Mouse (Mus musculus): ENCODE measurements around the gene Susd6.

The Susd6 gene

DNA sequence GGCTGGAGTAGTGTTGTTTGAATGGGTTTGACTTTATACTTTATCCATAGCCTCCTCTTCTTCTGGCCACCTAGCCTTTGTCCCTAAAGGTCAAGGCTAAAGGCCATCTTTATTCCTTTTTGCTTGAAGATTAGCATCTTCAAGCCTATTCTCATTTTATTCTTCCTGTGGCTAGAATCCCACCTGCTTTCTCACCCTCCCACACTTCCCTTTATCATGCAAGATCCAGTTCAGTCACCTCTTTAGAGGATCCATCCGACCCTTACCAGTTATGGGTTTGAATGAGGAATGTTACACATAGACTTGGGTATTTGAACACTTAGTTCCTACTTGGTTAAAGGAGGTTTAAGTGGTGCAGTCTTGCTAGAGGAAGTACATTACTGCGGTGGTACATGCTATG lies 48.5 kb downstream of the Susd6 start:
- DNase-seq (ENCODE audit: low spot score): no peak

DNA sequence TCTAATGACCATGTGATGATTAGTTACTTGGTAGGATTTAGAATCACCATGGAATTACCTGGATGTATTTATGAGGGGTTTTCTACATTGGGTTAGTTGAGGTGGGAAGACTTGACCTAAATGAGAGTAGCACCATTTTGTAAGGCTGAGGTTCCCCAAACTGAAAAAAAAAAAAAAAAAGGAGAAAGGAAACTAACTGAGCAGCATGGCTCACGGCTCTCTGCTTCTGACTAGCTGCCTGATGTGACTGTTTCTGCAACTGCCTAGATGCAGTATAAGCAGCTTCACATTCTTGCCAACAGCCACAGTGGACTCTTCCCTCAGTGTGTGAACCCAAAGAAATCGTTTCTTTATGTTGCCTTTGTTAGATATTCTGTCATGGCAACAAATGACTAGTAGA lies 49.3 kb downstream of the Susd6 start:
- DNase-seq (ENCODE audit: low spot score): no peak

GRCm38 (mm10) chr12:80841618-80842017 lies 51.3 kb downstream of the Susd6 start:
- no peak for DNase-seq (ENCODE audit: low spot score)

- DNase-seq (ENCODE audit: low spot score): no peak
Measured at GRCm38 (mm10) chr12:80842609-80843008, 52.3 kb downstream of the Susd6 start.

DNA sequence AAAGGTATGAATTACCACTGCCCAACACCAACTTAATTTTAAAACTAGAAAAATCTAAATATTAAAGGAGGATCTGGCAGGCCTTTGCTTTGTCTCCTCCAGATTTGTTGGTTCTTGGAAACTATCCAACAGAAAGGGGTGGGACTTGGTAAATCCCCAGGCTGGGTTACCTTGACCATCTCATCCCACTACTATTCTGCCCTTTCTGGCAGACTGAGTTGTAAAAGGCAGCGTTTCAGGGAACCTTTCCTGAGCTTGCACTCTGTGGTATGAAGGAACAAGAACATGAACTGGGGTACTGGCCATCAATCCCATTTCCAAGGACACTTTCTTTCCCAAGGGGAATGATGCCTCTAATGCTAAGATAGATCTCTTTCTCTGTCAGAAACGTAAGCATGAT lies 52.9 kb downstream of the Susd6 start:
- DNase-seq (ENCODE audit: low spot score): no peak

DNA sequence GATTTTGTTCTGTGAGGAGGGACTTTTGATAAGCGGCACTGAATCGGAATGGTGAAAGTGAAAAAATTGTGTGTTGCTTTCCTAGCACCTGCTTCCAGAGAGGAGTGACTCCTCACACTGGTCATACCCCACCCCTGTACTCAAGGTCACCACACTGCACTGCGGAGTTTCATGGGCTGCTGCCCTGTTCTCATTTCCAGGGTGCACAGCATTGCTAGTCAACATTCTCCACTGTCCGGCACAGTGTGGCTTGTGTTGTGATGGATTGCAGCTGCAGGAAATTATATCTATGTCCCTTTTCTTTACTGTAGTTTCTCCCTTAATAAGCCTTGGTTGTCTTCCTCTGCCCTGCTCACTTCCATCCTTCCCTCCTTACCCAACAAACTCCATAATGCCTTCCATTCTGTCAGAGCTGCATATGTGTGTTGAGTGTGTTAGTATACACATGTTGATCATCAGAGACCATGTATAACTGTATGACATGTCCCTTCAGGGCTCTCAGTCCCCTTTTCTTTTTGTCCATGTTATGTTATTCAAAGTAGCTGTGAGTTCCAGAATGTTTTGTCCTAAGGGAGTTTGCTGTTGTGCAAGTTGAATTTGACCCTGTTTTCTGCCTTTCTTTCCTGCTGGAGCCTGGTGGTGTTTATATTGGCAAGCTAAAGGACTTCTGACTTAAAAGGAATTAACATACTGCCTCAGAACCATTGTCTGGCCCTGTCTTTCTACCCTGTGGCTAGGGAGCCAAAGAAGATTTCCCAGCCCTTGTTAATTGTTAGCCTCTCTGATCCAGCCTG lies 53.5 kb downstream of the Susd6 start:
- no peak for DNase-seq (ENCODE audit: low spot score)

DNA sequence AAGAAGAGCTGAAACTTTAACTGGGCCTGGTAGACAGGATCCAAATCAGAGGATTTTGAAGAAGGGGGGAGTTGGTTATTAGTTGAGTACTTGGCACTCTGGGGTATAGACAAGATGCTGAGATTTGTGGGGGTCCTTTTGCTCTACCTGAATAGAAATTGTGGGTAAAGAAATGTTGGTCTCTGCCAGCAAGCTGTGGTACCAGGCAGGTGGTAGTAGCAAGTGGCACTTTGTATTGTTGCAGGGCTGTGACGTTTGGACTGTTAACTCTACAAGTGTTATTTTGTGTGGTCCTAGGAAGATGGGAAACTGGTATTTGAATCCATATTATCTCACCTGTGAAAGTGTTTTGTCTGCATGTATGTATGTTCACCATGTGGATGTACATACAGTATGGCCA lies 55.6 kb downstream of the Susd6 start:
- no peak for DNase-seq (ENCODE audit: low spot score)

DNA sequence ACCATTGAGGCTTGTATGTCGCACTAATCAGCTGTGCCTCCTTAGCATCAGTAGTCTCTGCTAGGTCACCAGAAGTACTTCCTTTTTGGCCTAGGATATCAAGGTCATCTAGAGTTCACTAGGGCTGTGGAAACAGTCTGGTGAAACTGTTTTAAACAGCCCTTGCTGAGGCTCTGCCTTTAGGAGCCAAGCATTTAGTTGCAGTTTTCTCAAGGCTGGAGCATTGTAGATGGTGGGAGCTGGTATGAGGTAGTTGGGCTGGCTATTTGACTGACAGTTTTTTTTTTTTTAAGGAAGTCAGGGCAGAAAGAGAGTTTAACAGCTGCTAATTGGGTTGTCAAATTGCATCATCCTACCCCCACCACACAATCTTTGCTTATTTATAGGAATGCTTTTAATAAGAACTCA lies 56.6 kb downstream of the Susd6 start:
- no peak for DNase-seq (ENCODE audit: low spot score)

DNA sequence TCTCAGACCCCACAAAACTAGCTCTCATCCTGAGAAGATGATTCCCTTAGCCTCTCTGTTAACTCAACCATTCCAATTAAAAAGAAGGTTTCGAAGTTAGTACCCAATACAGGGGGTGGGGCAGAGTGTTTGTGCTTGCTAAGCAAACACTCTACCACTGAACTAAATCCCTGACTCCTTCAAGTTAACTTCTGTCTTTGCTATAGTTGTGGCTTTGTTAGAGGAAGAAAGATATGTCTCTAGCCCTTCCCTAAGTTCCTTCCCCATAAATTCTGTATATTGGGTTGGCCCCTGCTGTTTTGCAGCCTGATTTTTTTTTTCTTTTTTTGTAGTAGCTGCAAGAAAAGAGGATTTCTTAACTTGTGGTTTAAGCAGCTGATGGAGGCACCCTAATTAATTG lies 61.7 kb downstream of the Susd6 start:
- no peak for DNase-seq (ENCODE audit: low spot score)

DNA sequence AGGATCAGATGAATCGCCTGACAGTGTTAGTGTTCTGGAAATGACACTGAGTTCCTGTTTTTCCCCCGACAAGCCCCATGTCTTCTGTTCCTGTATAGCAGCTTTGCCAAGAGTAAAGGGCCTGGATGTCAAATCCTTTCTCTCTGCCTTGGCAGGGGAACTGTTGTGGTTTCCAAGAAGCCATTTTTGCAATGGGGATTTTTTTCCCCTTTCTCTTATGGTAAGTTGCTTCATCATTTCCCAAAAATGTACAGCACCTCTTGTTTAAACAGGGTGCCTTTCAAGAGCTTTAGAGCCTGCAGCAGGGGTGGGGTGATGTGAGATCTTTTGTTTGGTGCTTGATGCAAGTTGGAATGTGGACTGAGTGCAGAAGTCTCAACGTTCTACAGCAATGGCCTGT lies 63.4 kb downstream of the Susd6 start:
- no peak for DNase-seq (ENCODE audit: low spot score)

DNA sequence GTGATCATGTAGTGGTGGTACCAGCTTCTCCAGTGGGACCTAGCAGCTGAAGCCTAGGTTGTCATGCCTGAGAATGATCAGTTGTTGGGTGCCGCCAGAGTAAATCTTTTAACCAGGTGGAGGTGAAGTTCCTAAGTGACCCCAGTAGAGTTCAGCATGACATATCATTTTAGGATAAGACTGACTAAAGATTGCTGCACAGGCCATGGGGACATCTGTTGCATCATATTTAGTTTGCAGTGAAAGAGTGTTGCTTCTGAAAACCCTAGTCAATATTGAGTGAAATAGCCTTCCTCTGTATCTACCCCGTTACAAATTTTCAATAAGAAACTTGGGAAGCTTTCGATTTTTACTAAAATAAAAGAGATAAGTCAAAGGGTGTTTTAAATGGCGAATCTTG lies 64.4 kb downstream of the Susd6 start:
- no peak for DNase-seq (ENCODE audit: low spot score)

GRCm38 (mm10) chr12:80855100-80855499 lies 64.8 kb downstream of the Susd6 start:
- no peak for DNase-seq (ENCODE audit: low spot score)

- no peak for DNase-seq (ENCODE audit: low spot score)
Measured at GRCm38 (mm10) chr12:80855581-80855980, 65.3 kb downstream of the Susd6 start.

GRCm38 (mm10) chr12:80857636-80858293 lies 67.5 kb downstream of the Susd6 start:
- DNase-seq (ENCODE audit: low spot score): no peak

GRCm38 (mm10) chr12:80858307-80858706 lies 68.0 kb downstream of the Susd6 start:
- DNase-seq (ENCODE audit: low spot score): no peak

GRCm38 (mm10) chr12:80861916-80862315 lies 71.6 kb downstream of the Susd6 start:
- no peak for DNase-seq (ENCODE audit: low spot score)

- no peak for DNase-seq (ENCODE audit: low spot score)
Measured at GRCm38 (mm10) chr12:80863370-80863769, 73.1 kb downstream of the Susd6 start.

DNA sequence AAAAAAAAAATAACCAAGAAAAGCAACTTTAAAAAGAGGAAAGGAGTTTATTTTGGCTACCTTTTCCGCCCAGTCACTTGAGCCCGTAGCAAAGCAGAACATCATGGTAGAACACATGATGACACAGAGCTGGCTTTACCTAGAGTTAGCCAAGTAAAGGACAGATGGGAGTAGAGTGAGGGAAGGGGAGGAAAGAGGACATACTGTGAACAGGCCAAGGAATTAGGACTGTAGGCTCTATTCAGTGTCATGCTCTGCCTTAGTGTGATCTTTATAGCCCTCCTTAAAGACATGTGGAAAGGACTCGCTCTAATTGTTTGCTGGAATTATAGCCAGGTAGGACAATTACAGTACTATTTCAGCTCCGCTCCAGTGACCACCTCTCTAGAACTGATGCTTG lies 74.9 kb downstream of the Susd6 start:
- no peak for DNase-seq (ENCODE audit: low spot score)

DNA sequence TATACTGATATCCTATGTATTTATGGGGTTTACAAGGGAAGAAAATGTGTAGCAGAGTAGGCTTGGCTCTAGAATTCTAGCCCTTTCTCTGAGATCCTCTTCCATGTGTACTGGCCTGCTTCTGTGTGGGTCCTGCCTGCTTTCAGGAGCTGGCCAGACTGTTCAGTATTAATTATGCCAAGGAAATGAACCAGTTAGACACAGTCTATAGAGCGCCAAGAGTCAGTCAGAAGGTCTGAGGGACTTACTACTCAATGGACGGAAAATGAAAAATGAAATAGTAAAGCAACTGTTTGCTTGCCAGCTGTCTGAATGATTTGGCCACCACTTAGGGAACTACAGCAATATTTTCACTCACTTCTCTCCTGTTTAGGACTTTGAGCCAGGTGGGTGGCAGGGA lies 75.7 kb downstream of the Susd6 start:
- DNase-seq (ENCODE audit: low spot score): no peak

GRCm38 (mm10) chr12:80867083-80867482 lies 76.8 kb downstream of the Susd6 start:
- no peak for DNase-seq (ENCODE audit: low spot score)

- DNase-seq (ENCODE audit: low spot score): no peak
Measured at GRCm38 (mm10) chr12:80868401-80868800, 78.1 kb downstream of the Susd6 start.

GRCm38 (mm10) chr12:80877215-80878092 lies 87.1 kb downstream of the Susd6 start:
- DNase-seq (ENCODE audit: low spot score): no peak

GRCm38 (mm10) chr12:80878093-80878430 lies 87.8 kb downstream of the Susd6 start:
- DNase-seq (ENCODE audit: low spot score): no peak
